Mouse (Mus musculus) embryo, embryonic 11 days (tissue): ENCODE data around the gene BC016579.

Experiments
- DNase-seq: peaks from one replicate; pipeline ENCODE4 v3.0.0-alpha.2; 2015

BC016579 gene

DNA sequence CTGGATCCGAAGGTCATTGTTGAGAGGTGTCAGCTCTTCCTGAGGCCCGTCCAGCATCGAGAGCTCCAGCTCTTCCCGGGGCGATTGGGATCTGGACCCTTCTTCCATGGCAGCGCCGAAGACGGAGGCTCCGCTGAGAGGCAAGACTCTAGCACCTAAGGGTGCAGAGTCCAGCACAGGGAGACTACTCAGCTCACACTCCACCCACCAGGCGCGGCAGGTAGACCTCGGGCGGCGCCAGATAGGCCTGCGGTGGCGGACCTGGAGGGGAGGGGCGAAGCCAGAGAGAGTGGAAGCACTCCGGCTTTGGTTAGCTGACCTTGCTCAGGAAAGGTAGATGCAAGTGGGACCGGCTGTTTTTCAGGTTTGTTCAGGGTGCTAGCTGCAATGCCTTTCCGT lies at the start of gene BC016579:
BC016579 (minus strand) TSS at position 135 of the 399 bp plus-strand sequence.
- DNase-seq: peak; percentile 9

- no peak for DNase-seq
These were observed 45.4 kb upstream of the BC016579 start for GRCm38 (mm10) chr16:45699301-45699700.

- no peak for DNase-seq
These were observed 44.1 kb upstream of the BC016579 start for GRCm38 (mm10) chr16:45697996-45698395.

- DNase-seq: no peak
These were observed 41.7 kb upstream of the BC016579 start for GRCm38 (mm10) chr16:45695445-45696160.

DNA sequence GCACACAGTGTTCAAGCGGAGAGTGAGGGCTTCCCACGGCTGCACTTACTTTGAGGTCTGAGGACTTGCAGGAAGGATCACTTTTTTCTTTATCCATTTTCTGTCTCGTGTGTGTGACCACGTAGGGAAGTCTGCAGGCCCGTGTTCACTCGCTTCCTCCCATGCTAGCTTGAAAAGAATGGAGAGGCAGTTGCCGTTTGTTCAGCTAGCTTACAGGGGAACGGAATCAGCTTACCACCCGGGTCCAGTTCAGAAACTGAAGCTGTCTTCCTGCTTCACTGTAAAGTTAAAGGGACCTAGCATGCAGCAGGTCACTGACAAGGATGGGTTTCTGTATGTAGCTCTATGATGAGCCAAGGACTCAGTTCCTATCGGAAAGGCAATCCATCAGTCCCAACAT lies 39.7 kb upstream of the BC016579 start, which contains the start of gene Tmprss7:
Tmprss7 (minus strand) TSS at position 101 of the 400 bp plus-strand sequence.
- no peak for DNase-seq

GRCm38 (mm10) chr16:45692851-45693250 lies 39.0 kb upstream of the BC016579 start:
- DNase-seq: no peak

DNA sequence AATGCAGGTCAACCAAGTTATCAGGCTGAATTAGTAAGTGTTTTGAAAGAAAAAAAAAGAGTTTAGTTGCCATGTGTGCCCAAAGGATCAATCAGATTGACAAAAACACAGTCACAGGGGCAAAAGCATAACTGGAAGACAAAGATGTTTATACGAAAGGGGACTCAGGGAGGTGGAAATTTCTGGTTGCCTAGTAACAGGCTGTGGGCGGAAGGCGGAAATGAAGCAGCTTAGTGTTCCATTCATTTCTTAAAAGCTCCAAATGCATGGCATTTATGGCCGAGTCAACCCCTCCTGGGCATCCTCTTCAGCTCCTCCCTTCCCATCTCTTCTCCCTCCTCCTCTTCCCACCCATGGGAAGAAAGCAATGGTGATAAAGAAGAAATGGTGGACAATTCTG lies 36.3 kb upstream of the BC016579 start:
- DNase-seq: peak; percentile 54

GRCm38 (mm10) chr16:45686833-45687232 lies 33.0 kb upstream of the BC016579 start:
- DNase-seq: no peak

- no peak for DNase-seq
These were observed 31.4 kb upstream of the BC016579 start for GRCm38 (mm10) chr16:45685295-45685694.

DNA sequence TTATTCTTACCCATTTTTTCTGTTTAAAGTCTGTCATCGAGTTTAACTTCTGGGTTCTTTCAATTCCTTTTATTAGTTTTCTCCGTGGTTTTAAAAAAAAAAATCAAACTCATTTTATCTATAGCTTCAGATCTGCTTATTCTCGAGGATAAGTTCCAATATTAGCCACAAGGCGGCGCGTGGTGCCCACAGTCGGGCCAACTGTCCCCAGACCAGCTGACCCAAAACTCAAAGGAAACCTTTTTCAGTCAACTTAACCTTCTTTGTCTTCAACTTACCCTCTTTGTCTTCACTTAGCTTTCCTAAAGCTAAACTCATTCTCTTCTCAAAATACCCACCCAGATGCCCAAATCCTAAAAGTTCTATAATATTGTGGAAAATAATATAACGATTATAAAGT lies 30.9 kb upstream of the BC016579 start:
- DNase-seq: peak; percentile 81

DNA sequence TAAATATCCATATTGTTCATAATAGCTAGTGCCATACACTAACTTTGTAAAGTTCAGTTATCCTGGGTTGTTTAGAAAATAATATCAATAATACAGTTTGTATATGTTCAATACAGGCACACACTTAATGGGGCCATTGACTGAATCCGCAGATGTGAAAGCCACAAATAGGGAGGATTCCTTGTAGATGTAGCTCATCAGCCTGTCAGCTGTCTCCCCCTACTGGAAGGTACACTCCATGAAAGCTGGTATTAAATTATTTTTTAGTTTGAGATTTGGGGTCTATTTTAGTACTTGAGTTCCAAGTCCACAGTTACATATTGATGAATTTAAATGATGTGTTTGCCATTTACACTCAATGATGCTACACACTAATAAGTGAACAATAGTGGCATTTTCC lies 22.6 kb upstream of the BC016579 start:
- peak; percentile 47 for DNase-seq

DNA sequence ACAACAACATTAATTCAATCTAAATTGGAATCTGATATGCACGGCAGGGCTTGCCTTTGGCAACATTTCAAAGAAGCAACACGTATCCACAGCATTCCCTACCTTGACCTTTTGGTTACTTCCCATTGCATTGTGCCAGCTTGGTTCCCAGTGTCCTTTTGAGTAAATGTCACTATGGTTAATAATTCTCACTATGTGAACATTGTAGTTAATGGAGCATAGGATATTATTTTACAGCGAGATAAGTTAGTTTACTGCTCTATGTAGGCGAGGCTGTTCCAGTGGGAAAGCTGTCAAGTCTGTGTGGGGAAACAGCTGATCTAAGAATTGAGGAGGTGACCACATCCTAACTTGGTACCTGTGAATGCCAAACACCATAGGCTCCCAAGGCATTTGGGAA lies 16.1 kb upstream of the BC016579 start:
- no peak for DNase-seq

- DNase-seq: no peak
These were observed 14.3 kb upstream of the BC016579 start for GRCm38 (mm10) chr16:45668178-45668577.

- DNase-seq: no peak
These were observed 12.3 kb upstream of the BC016579 start for GRCm38 (mm10) chr16:45666136-45666535.

DNA sequence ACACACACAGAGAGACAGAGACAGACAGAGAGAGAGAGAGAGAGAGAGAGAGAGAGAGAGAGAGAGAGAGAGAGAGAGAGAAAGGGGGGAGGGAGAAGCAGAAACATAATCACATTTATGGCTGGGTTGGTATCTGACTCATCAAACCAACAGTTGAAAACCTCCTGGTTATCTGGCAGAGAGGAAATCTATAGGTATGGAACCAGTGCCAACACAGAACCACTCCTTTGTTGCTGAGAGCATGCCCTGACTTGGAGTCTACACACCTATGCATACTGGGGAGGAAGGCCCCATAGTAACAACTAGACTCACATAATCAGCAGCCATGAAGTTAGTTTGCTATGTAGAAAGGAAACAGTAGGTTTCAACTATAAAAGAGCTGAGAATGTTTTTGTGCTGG lies 8.5 kb upstream of the BC016579 start:
- no peak for DNase-seq

- DNase-seq: no peak
These were observed 5.7 kb upstream of the BC016579 start for GRCm38 (mm10) chr16:45659596-45659995.

DNA sequence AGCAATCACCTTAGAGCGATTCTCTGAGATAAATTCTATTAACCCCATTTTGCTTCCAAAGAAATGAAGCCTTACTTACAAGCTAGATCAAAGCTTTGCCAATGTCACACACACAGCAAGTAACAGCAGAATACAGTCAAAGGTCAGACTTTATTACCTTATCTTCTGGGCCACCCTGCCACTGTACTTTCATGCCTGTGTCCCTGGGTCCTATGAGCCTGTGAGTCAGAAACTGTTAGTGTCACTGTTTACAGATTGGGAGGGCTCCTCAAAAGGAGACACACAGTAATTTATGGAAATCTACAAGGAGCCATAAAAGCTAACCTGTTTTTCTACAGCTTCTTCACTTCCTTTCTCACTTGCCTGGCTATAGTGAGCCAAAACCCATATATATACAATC lies 4.4 kb upstream of the BC016579 start:
- DNase-seq: no peak

- DNase-seq: no peak
These were observed 3.8 kb upstream of the BC016579 start for GRCm38 (mm10) chr16:45657574-45658159.

- DNase-seq: no peak
These were observed 597 bp upstream of the BC016579 start for GRCm38 (mm10) chr16:45654465-45654864.

GRCm38 (mm10) chr16:45653009-45653933 lies 597 bp downstream of the BC016579 start:
- DNase-seq: no peak

DNA sequence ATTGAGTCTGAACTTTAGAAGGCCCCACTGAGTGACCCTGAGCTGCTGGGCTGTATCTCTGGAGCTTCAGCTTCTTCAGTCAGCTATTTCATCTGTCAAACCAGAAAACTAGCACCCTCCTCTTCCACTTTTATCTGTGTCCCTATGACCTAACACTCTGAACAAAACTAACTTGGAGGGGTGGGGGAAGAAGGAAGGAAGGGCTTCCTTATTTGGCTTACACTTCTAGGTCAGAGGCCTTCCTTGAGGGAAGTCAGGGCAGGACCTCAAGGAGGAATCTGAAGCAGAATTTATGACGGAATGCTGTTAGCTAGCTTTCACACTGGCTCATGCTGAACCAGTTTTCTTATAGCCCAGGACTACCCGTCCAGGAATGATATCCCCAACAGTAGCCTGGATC lies 2.4 kb downstream of the BC016579 start:
- DNase-seq: no peak

- DNase-seq: no peak
These were observed 9.5 kb downstream of the BC016579 start for GRCm38 (mm10) chr16:45644380-45644779.

- no peak for DNase-seq
These were observed 9.9 kb downstream of the BC016579 start for GRCm38 (mm10) chr16:45643944-45644343.

GRCm38 (mm10) chr16:45641301-45641700 lies 12.6 kb downstream of the BC016579 start:
- no peak for DNase-seq
